Mouse (Mus musculus): ENCODE data around the gene Myadm.

Gene Myadm

DNA sequence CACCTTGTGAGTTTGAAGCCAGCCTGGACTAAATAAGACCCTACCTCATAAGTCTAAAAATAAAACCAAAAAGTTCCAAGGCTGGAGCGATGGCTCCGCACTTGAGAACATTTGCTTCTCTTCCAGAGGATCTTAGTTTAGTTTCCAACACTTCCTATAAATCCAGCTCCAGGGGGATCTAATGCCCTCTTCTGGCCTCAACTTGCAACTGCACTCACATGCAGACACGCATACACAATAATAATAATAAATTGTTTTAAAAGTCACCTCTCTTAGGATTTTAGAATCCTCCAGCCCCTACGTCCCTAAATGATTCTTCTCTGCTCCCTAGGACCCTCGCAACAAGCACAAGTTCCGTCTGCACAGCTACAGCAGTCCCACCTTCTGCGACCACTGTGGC lies 21.4 kb downstream of the Myadm start:
- ATAC-seq (ENCODE audit: insufficient number of reproducible peaks, low FRiP score, low TSS enrichment), result no peak

GRCm38 (mm10) chr7:3313571-3313970 lies 24.7 kb downstream of the Myadm start:
- no peak for ATAC-seq (ENCODE audit: insufficient number of reproducible peaks, low FRiP score, low TSS enrichment)

DNA sequence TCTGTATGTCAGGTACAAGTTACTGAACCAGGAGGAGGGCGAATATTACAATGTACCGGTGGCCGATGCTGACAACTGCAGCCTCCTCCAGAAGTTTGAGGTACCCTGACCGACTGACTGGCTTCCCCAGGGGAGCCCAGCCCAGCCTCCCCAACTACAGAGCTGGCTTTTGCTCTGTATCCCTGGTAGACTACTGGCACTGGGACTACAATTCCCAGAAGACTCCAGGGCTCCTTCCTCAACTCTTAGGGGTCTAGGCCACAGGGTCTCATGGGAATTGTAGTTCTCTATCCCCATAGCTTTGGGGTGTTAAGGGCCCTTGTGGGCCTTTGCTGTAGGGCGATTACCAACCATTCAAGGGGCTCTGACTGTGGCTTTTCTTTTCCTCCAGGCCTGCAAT lies 25.2 kb downstream of the Myadm start:
- no peak for ATAC-seq (ENCODE audit: insufficient number of reproducible peaks, low FRiP score, low TSS enrichment)

GRCm38 (mm10) chr7:3317704-3318103 lies 28.8 kb downstream of the Myadm start:
- ATAC-seq (ENCODE audit: insufficient number of reproducible peaks, low FRiP score, low TSS enrichment), result no peak

DNA sequence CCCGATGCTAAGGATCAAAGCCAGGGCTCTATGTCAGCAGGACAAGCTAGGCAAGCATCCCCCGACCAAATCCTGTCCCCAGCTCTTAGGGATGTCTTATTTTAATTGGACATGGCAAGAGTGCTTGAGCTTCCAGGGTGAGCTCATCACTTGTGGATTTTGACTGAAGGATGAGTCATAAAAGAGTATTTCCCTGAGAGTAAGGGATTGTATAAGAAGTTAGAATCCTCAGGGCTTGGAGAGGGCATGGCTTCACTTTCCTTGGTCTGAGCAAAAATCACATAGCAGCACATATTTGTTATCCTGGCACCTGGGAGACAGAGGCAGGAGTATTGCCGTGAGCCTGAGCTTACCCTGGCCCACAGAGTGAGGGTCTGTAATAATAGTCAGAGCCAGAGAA lies 32.0 kb downstream of the Myadm start:
- ATAC-seq (ENCODE audit: insufficient number of reproducible peaks, low FRiP score, low TSS enrichment), result no peak

GRCm38 (mm10) chr7:3323826-3324225 lies 34.9 kb downstream of the Myadm start:
- ATAC-seq (ENCODE audit: insufficient number of reproducible peaks, low FRiP score, low TSS enrichment), result no peak

DNA sequence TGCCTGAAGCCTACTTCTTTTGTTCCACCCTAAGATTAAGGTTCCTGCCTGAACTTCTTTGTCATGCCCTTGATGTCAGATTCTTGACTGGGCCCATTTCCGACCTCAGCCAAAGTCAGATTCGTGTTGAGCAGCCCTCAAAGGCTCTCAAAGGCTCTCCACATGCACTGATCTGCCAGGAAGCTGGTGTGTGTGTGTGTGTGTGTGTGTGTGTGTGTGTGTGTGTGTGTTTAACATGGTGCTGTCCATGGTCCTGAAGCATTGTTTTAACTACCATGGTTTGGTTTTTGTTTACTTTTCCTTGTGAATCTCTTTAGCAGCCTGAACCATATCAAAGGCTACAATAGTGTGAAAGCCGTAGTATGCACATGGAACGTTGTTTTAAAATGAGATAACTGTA lies 39.1 kb downstream of the Myadm start:
- ATAC-seq (ENCODE audit: insufficient number of reproducible peaks, low FRiP score, low TSS enrichment), result no peak

DNA sequence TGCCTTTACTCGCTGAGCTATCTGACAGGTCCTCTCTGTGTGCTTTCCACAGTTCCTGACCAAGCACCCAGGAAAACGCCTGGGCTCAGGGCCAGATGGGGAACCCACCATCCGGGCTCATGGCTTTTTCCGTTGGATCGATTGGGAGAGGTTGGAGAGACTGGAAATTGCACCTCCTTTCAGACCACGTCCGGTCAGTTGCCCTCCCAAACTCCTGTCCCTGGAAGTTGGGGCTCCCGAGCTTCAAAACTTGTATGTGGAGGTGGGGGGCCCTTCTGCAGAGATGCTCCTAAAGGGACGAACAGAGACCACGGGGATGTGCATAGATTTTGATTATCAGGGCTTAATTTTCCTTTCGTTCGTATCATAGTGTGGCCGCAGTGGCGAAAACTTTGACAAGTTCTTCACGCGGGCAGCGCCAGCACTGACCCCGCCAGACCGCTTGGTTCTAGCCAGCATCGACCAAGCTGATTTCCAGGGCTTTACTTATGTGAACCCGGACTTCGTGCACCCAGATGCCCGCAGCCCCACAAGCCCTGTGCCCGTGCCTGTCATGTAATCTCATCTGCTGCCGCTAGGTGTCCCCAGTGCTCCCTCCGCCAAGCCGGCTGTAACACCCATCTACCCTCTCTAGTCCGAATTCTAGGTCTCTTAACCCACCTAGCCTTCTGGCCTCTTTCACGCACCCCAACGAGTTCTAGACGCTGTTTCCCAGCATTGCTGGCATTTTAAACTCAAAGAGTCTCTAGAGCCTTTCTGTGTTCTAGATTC lies 41.1 kb downstream of the Myadm start:
- 0 out of 2 replicates have a peak, but pooled peaks have one; percentile 32 for ATAC-seq (ENCODE audit: insufficient number of reproducible peaks, low FRiP score, low TSS enrichment)

GRCm38 (mm10) chr7:3331171-3331570 lies 42.3 kb downstream of the Myadm start:
- ATAC-seq (ENCODE audit: insufficient number of reproducible peaks, low FRiP score, low TSS enrichment), result no peak

DNA sequence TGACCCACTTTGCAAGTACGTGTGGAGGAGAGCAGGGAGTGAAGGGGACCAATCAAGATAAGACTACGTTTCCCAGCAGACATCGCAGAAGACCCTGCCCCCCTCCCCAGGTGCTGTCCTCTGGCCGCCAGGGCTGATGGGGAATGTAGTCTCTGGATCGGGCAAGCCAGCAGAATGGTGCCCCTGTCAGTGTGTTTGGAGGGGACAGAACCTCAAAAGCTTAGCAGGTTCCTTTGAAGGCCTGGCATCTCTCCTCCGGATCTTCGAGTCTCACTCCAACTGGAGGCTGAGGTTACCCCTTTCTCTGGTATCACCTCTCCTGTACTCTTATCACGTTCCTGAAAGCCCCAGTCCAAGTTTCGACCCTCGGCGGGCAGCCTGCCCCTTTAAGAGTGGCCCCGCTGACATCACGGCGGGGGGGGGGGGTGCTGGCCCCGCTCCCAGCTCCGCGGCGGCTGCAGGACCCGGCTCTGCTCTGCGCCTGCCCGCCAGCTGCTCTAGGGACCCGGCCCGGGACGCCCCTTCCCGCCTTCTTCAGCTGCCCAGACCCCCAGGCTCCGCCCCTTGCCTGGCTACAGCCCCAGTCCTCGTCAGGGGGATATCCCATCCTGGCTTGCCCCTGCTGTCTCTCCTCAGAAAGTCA lies 42.8 kb downstream of the Myadm start:
- ATAC-seq (ENCODE audit: insufficient number of reproducible peaks, low FRiP score, low TSS enrichment), result peak; percentile 87

DNA sequence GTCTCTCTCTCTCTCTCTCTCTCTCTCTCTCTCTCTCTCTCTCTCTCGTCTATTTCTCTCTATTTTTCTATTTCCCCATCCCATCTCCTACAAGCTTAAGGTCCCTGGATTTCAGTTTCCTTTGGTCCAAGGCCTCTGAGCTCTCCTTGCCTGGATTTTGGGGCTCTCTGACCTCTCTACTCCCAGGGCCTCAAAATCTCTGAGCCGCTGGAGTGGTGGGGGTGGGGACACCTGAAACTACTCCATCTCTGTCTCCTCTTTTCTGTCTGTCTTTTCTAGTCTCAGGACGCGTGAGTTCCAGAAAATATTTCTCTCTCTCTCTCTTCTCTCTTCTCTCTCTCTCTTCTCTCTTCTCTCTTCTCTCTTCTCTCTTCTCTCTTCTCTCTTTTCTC lies 43.3 kb downstream of the Myadm start:
- ATAC-seq (ENCODE audit: insufficient number of reproducible peaks, low FRiP score, low TSS enrichment), result no peak

DNA sequence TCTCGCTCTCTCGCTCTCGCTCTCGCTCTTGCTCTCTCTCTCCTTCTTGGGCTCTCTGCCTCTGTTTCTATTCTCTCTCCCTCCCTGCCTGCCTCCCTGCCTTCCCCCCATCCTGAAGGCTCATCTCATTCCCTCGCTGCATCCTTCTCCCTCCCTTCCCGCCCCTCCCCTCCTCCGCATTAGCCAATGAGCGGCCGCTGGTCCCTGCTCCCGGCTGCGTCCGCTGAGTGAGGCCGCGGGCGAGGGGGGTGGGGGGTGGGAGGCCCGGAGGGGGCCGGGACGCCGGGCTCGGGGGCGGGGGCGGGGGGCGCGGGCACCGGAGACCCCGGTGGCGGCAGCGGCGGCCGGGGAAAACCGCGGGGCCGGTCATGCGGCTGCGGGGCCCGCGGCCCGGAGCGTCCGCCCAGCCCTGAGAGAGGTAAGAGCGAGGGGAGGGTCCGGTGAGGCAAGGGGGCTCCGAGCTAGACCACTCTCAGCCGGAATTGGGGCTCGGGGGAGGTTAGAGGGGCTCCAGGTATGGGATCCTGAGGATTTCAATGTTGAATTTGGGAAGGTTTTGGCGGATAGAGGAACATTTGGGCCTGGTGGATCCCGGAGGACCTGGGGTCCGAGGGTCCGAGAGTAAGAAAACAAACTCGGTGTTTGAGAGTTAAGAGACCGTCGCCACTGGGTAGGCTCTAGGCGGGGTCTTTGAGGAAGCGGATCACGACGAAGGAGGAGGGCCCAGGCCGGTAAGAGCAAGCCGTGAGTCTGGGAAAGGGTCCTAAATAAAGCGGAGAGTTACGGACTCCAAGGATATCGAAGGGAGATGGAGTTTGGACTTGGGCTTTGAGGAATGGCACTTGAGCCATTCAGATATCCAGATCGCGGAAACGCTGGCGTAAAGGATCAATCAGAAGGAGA lies 44.0 kb downstream of the Myadm start, which contains the start of gene Cacng7:
Cacng7 (plus strand) TSS at position 337 of the 903 bp plus-strand sequence.
- ATAC-seq (ENCODE audit: insufficient number of reproducible peaks, low FRiP score, low TSS enrichment), result peak; percentile 57; the same call in 1 of the 2 replicates

GRCm38 (mm10) chr7:3333542-3333941 lies 44.7 kb downstream of the Myadm start:
- no peak for ATAC-seq (ENCODE audit: insufficient number of reproducible peaks, low FRiP score, low TSS enrichment)

DNA sequence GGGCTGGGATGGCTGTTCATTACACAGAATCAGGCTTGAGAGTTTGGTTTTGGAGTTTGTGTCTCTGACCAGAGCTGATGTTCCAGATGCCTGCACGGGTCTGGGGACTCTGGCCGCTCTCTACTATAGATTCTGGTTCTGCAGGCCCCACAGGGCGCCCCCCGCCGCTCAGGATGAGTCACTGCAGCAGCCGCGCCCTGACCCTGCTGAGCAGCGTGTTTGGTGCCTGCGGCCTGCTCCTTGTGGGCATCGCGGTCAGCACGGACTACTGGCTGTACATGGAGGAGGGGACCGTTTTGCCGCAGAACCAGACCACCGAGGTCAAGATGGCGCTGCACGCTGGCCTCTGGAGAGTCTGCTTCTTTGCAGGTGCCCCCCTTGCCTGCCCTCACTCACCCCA lies 47.5 kb downstream of the Myadm start:
- ATAC-seq (ENCODE audit: insufficient number of reproducible peaks, low FRiP score, low TSS enrichment), result no peak

DNA sequence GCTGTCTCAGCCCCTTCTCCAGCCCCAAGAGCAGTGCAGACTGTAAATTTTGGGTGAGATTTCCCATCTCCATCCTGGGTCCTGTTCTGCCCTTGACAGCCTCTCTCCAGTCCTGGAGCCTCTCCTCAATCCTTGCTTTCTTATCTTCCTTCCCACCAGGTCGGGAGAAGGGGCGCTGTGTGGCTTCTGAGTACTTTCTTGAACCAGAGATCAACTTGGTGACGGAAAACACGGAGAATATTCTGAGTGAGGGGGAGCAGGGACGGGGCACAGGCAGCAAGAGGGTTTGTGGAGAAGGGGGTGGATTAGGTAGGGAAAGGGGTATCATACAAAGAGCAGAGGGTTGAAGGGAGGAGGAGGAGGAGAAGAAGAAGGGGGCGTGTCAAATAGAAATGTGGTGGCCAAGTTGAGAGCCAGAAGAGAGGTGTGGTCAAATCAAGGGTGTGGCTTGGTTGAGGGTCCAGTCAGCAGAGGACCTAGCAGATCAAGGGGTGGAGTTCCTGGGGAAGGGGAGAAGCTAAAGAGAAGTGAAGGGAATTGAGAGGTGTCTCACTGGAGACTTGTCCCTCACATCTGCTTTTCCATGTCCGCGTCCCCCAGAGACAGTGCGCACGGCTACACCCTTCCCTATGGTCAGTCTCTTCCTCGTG lies 49.5 kb downstream of the Myadm start:
- no peak for ATAC-seq (ENCODE audit: insufficient number of reproducible peaks, low FRiP score, low TSS enrichment)

DNA sequence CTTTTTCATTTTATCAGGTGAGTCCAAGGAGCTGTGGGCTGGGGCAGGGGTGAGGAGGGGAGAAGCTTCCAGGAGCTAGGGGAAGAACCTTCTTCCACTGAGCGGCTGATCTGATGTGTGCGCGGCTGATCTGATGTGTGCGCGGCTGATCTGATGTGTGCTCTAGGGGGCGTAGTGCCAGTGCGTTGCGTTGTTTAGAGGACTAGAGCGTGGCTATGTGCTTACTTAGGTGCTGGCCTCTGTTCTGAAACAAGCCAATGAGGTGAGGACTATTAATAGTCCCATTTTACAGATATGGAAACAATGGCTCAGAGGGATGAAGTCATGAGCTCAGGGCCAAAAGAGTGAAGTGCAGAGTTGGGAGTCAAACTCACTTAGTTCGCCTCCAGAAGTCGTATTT lies 50.1 kb downstream of the Myadm start:
- no peak for ATAC-seq (ENCODE audit: insufficient number of reproducible peaks, low FRiP score, low TSS enrichment)

DNA sequence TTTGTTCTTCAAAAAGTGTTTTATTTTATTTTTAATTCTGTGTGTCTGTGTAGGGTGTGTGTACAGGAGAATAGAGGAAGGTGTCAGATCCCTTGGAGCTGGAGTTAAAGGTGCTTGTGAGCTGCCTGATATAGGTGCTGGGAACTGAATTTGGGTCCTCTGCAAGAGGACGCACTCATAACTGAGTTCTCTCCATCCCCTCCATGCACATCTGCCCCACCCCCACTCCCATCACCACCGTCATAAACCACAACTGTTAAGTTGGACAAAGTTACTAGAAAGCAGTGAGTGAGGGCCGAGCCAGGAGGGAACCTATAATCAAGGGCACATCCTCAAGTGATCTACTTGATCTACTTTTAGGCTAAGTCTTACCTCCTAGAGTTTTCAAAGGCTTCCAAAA lies 55.0 kb downstream of the Myadm start:
- no peak for ATAC-seq (ENCODE audit: insufficient number of reproducible peaks, low FRiP score, low TSS enrichment)

DNA sequence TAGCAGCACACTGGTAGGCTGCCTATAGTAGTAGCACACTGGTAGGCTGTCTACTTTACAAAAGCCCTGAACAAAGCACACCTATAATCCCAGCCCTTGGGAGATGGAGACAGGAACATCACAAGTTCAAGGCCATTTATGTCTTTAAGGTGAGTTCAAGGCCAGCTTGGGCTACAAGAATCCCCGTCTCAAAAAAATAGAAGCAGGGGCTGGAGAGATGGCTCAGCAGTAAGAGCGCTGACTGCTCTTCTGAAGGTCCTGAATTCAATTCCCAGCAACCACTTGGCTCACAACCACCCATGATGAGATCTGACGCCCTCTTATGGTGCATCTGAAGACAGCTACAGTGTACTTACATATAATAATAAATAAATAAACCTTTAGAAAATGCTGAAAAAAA lies 56.4 kb downstream of the Myadm start:
- no peak for ATAC-seq (ENCODE audit: insufficient number of reproducible peaks, low FRiP score, low TSS enrichment)

DNA sequence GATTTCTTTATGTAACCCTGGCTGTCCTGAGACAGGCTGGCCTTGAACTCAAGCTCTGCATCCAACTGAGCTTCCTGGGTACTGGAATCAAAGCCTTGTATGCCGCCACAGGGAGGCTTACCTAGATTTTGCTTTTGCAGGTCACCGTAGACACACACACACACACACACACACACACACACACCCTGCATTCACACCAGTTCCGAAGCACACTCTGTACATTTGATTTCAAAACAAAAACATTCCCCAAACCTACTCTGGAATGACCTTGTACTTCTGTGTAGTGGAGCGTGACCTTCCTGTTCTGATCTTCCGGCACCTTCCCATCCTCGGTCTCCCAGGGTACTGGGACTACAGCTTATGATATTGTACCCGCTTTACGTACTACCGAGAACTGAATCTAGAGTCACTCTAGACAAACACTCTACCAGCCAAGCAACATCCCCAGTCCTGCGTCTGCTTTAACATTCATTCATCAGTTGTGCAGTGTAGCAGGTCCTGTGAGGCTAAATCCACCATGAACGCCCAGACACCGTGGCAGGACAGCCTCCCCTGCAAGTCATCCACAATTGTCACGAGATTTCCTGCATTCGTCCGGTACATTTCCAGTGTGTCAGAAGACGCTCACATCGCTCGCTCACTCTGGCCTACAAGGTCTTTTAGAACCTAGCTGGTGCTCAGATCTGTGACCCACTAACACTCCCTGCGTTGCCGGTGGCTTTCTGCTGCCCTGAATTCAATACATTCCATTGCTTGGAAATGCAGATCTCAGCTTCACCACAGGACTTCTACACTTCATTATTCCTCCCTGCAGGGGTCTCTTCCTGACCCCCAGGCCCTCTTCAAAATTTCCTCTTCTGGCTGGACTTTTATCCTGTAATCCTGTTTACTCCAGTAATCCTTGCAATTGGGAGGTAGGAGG lies 58.7 kb downstream of the Myadm start:
- ATAC-seq (ENCODE audit: insufficient number of reproducible peaks, low FRiP score, low TSS enrichment), result no peak

All from cerebellum, adult (tissue).